Mouse (Mus musculus): ENCODE measurements around the gene Eng. TPM values are rescaled to one million over a fixed set of nuclear protein-coding genes. Genes with fewer than 3 reads are reported as not detected.

The Eng gene
- polyA plus RNA-seq, 1 experiment from 2014 or later, result 148 TPM

DNA sequence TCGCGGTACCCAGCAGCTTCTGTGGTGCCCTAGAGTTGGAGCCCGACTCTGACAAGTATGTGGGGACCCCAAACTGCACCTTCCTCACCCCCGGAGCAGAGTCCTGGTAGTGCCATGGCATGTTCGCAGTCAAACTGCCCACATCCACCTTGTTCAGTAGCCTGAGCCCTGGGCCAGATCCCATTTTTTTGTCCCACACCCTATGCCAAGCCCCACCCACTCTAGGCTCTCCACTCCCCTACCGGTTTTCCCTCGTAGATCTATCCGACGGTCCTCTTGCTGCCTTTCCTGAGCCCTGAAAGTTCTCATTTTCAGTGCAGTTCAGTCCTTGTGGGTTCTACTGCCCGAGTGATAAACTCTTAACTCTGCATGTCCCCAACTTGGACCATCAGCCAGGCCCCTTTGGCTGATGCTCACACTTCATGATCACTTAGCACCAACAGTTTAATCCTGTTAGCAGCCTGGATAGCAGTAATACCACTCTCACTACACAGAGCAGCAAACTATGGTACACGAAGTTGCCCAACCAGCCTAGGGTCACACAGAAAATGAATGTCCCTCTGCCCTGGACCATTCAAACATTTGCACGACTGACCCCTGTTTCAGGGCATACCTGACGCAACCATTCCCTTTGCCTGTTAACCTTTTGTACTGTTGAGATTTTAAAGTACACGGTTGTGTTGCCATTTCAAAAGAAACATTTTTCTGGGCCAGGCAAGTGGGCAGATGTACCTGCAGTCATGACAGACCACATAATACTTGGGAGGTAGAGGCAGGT lies 54.8 kb downstream of the Eng start:
- no peaks in the 10 kb centered on the region for H3K27me3 ChIP-seq (ENCODE audit: control insufficient read depth, insufficient read depth, low read length)
- H3K4me3 ChIP-seq (ENCODE audit: control insufficient read depth in 1 of 2, insufficient read depth in 1 of 2, low read depth in 1 of 2, low read length in 2 of 2), result no peak overlapping the region
- no peaks in the 10 kb centered on the region for H3K9me3 ChIP-seq (ENCODE audit: control insufficient read depth, low read length)
- H3K36me3 ChIP-seq (ENCODE audit: control insufficient read depth, insufficient read depth, low read length), result peaks cover 33% of the 10 kb centered on the region
- no peak; the same call in 1 of the 2 replicates for ATAC-seq (ENCODE audit: insufficient number of reproducible peaks, insufficient read depth, low FRiP score, low read depth)
- no peak overlapping the region for H3K9ac ChIP-seq (ENCODE audit: low read length)
- no peak overlapping the region for H3K4me2 ChIP-seq (ENCODE audit: low read length)
- H3K4me1 ChIP-seq (ENCODE audit: control insufficient read depth in 2 of 2, insufficient read depth in 2 of 2, low read length in 2 of 2), result no peaks in the 10 kb centered on the region
- 75% methylated on average over 14 of the region's 14 CpGs for WGBS
- no peak overlapping the region for H3K27ac ChIP-seq (replicated peaks in 1 of 2; ENCODE audit: control insufficient read depth in 1 of 2, insufficient read depth in 1 of 2, low read depth in 2 of 2, low read length in 2 of 2)

DNA sequence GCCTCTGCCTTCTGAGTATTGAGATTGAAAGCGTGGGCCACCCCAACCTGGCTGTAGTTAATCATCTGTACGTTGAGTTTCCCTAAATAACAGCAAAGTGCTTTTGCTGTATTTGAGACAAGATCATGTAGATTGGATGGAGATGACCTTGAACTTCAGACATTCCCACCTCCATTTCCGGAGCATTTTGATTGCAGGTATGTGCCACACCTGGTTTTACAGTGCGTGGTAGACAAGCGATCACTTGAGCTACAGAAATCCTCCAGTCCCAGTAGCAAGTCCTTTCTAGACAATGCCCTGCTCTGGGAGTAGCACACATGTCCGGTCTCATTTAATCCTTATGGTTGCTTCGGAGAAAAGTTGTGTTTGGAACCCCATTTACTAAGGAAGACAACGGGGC lies 56.7 kb downstream of the Eng start:
- Histone ChIP-seq H3K9me3 (ENCODE audit: control insufficient read depth, low read length) (no peaks in the 10 kb centered on the region), H3K9ac (ENCODE audit: low read length) (no peak overlapping the region), H3K36me3 (ENCODE audit: control insufficient read depth, insufficient read depth, low read length) (peaks cover 52% of the 10 kb centered on the region), H3K4me1 (ENCODE audit: control insufficient read depth in 2 of 2, insufficient read depth in 2 of 2, low read length in 2 of 2) (no peaks in the 10 kb centered on the region), H3K27ac (replicated peaks in 1 of 2; ENCODE audit: control insufficient read depth in 1 of 2, insufficient read depth in 1 of 2, low read depth in 2 of 2, low read length in 2 of 2) (no peak overlapping the region), H3K4me3 (ENCODE audit: control insufficient read depth in 1 of 2, insufficient read depth in 1 of 2, low read depth in 1 of 2, low read length in 2 of 2) (no peak overlapping the region), H3K27me3 (ENCODE audit: control insufficient read depth, insufficient read depth, low read length) (no peaks in the 10 kb centered on the region), H3K4me2 (ENCODE audit: low read length) (no peak overlapping the region)
- no peak for ATAC-seq (ENCODE audit: insufficient number of reproducible peaks, insufficient read depth, low FRiP score, low read depth)
- WGBS, result 93% methylated on average over 8 of the region's 8 CpGs

DNA sequence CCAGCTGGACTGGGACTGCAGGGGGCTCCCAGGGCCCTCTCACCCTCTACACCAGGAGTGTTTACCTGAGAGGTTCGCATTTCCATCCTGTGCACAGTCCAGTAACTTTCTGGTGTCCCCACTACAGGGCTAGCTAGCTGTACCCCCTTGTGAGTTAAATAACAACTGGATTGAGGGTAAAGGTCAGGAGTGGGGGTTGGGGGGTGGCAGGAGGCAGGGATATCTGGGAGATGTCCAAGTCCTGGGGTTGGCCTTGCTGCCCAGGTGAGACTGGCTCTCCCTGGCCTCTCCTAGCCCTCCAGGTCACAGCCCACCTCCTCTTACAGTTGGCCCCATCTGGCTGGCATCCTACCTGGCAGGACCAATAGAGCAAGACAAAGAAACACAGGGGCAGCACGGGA lies 57.6 kb downstream of the Eng start, which contains the start of gene Fpgs:
Fpgs (minus strand) TSS at position 125 of the 401 bp plus-strand sequence.
- no peak within 1 kb of the TSS for H3K4me3 ChIP-seq (ENCODE audit: control insufficient read depth in 1 of 2, insufficient read depth in 1 of 2, low read depth in 1 of 2, low read length in 2 of 2)
- H3K4me2 ChIP-seq (ENCODE audit: low read length), result no peak within 1 kb of the TSS
- H3K9me3 ChIP-seq (ENCODE audit: control insufficient read depth, low read length), result no peaks in the 10 kb centered on the region
- ATAC-seq (ENCODE audit: insufficient number of reproducible peaks, insufficient read depth, low FRiP score, low read depth), result no peak
- H3K27ac ChIP-seq (replicated peaks in 1 of 2; ENCODE audit: control insufficient read depth in 1 of 2, insufficient read depth in 1 of 2, low read depth in 2 of 2, low read length in 2 of 2), result no peak within 1 kb of the TSS
- H3K27me3 ChIP-seq (ENCODE audit: control insufficient read depth, insufficient read depth, low read length), result no peaks in the 10 kb centered on the region
- H3K9ac ChIP-seq (ENCODE audit: low read length), result no peak within 1 kb of the TSS
- WGBS, result 79% methylated on average over 2 of the region's 2 CpGs
- H3K4me1 ChIP-seq (ENCODE audit: control insufficient read depth in 2 of 2, insufficient read depth in 2 of 2, low read length in 2 of 2), result no peaks in the 10 kb centered on the region
- H3K36me3 ChIP-seq (ENCODE audit: control insufficient read depth, insufficient read depth, low read length), result peaks cover 62% of the 10 kb centered on the region

DNA sequence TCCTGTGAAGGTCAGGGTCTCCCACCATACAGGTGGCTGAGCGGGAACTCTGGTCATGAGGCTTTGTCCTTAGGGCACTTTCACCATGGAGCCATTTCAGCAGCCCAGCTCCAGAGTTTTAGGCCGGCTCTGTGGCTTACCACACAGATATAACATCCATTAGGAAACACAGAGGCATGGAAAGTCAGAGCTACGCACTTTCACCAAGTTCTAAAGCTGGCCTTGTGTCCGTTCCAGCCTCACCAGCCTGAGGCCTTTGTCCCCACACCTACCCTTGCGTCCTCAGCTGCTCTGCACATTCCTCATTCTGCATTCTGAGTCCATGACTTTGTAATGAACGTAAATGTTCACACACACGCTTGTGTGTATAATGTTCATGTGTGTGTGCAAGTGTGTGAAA lies 58.6 kb downstream of the Eng start:
- Histone ChIP-seq H3K4me3 (ENCODE audit: control insufficient read depth in 1 of 2, insufficient read depth in 1 of 2, low read depth in 1 of 2, low read length in 2 of 2) (no peak overlapping the region), H3K27me3 (ENCODE audit: control insufficient read depth, insufficient read depth, low read length) (no peaks in the 10 kb centered on the region), H3K9me3 (ENCODE audit: control insufficient read depth, low read length) (no peaks in the 10 kb centered on the region), H3K36me3 (ENCODE audit: control insufficient read depth, insufficient read depth, low read length) (peaks cover 72% of the 10 kb centered on the region), H3K27ac (replicated peaks in 1 of 2; ENCODE audit: control insufficient read depth in 1 of 2, insufficient read depth in 1 of 2, low read depth in 2 of 2, low read length in 2 of 2) (no peak overlapping the region), H3K9ac (ENCODE audit: low read length) (no peak overlapping the region), H3K4me1 (ENCODE audit: control insufficient read depth in 2 of 2, insufficient read depth in 2 of 2, low read length in 2 of 2) (no peaks in the 10 kb centered on the region), H3K4me2 (ENCODE audit: low read length) (no peak overlapping the region)
- WGBS, result 90% methylated on average over 7 of the region's 7 CpGs
- ATAC-seq (ENCODE audit: insufficient number of reproducible peaks, insufficient read depth, low FRiP score, low read depth), result no peak

- Histone ChIP-seq H3K9me3 (ENCODE audit: control insufficient read depth, low read length) (no peaks in the 10 kb centered on the region), H3K27me3 (ENCODE audit: control insufficient read depth, insufficient read depth, low read length) (no peaks in the 10 kb centered on the region), H3K4me3 (ENCODE audit: control insufficient read depth in 1 of 2, insufficient read depth in 1 of 2, low read depth in 1 of 2, low read length in 2 of 2) (no peak overlapping the region), H3K4me1 (ENCODE audit: control insufficient read depth in 2 of 2, insufficient read depth in 2 of 2, low read length in 2 of 2) (peaks cover 3 to 11% of the 10 kb centered on the region in 2 experiments), H3K27ac (replicated peaks in 1 of 2; ENCODE audit: control insufficient read depth in 1 of 2, insufficient read depth in 1 of 2, low read depth in 2 of 2, low read length in 2 of 2) (no peak overlapping the region), H3K36me3 (ENCODE audit: control insufficient read depth, insufficient read depth, low read length) (peaks cover 89% of the 10 kb centered on the region), H3K9ac (ENCODE audit: low read length) (no peak overlapping the region), H3K4me2 (ENCODE audit: low read length) (no peak overlapping the region)
- 92% methylated on average over 6 of the region's 6 CpGs for WGBS
- no peak for ATAC-seq (ENCODE audit: insufficient number of reproducible peaks, insufficient read depth, low FRiP score, low read depth)
Measured at GRCm38 (mm10) chr2:32706971-32707370, 60.6 kb downstream of the Eng start.

GRCm38 (mm10) chr2:32708643-32709042 lies 62.2 kb downstream of the Eng start:
- no peak overlapping the region for H3K27ac ChIP-seq (replicated peaks in 1 of 2; ENCODE audit: control insufficient read depth in 1 of 2, insufficient read depth in 1 of 2, low read depth in 2 of 2, low read length in 2 of 2)
- H3K36me3 ChIP-seq (ENCODE audit: control insufficient read depth, insufficient read depth, low read length), result peaks cover 81% of the 10 kb centered on the region
- WGBS, result 42% methylated on average over 3 of the region's 3 CpGs
- no peak for ATAC-seq (ENCODE audit: insufficient number of reproducible peaks, insufficient read depth, low FRiP score, low read depth)
- H3K4me2 ChIP-seq (ENCODE audit: low read length), result no peak overlapping the region
- peaks cover 4 to 11% of the 10 kb centered on the region in 2 experiments for H3K4me1 ChIP-seq (ENCODE audit: control insufficient read depth in 2 of 2, insufficient read depth in 2 of 2, low read length in 2 of 2)
- no peaks in the 10 kb centered on the region for H3K27me3 ChIP-seq (ENCODE audit: control insufficient read depth, insufficient read depth, low read length)
- no peak overlapping the region for H3K4me3 ChIP-seq (ENCODE audit: control insufficient read depth in 1 of 2, insufficient read depth in 1 of 2, low read depth in 1 of 2, low read length in 2 of 2)
- no peak overlapping the region for H3K9ac ChIP-seq (ENCODE audit: low read length)
- H3K9me3 ChIP-seq (ENCODE audit: control insufficient read depth, low read length), result no peaks in the 10 kb centered on the region

DNA sequence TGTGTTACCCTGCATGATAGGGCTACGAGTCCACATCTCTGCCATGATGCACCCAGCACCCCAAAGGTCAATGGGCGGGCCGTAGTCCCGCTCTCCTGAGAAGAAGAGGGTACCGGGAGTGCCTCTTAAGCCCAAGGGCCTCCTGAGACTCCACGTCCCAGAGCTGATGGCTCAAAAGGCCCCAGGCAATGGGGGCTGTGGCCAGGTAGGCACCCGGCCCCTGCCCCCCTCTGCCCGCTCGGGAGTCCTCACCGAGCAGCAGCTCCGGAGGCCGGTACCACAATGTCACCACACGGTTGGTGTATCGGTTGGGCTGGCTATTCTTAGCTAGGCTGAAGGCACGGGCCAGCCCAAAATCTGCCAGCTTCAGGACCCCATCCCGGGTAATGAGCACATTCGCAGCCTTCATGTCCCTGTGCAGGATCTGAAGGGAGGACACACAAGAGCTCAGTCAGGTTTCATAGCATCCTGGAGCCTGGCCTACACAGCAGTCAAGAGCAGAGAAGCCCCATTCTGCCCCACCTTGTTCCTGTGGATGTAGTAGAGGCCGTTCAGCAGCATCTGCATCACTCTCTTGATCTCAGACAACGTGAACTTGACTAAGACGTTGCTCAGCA lies 63.2 kb downstream of the Eng start:
- Histone ChIP-seq H3K27me3 (ENCODE audit: control insufficient read depth, insufficient read depth, low read length) (no peaks in the 10 kb centered on the region), H3K9me3 (ENCODE audit: control insufficient read depth, low read length) (no peaks in the 10 kb centered on the region), H3K36me3 (ENCODE audit: control insufficient read depth, insufficient read depth, low read length) (peaks cover 71% of the 10 kb centered on the region), H3K4me3 (ENCODE audit: control insufficient read depth in 1 of 2, insufficient read depth in 1 of 2, low read depth in 1 of 2, low read length in 2 of 2) (no peak overlapping the region), H3K9ac (ENCODE audit: low read length) (no peak overlapping the region), H3K4me2 (ENCODE audit: low read length) (no peak overlapping the region), H3K4me1 (ENCODE audit: control insufficient read depth in 2 of 2, insufficient read depth in 2 of 2, low read length in 2 of 2) (peaks cover 10 to 21% of the 10 kb centered on the region in 2 experiments), H3K27ac (replicated peaks in 1 of 2; ENCODE audit: control insufficient read depth in 1 of 2, insufficient read depth in 1 of 2, low read depth in 2 of 2, low read length in 2 of 2) (no peak overlapping the region)
- WGBS, result 90% methylated on average over 20 of the region's 20 CpGs
- ATAC-seq (ENCODE audit: insufficient number of reproducible peaks, insufficient read depth, low FRiP score, low read depth), result no peak

Measured in heart, embryonic 14.5 days (tissue).